7 mouse cellular contexts compared by ENCODE assay signal in the genomic region with DNA sequence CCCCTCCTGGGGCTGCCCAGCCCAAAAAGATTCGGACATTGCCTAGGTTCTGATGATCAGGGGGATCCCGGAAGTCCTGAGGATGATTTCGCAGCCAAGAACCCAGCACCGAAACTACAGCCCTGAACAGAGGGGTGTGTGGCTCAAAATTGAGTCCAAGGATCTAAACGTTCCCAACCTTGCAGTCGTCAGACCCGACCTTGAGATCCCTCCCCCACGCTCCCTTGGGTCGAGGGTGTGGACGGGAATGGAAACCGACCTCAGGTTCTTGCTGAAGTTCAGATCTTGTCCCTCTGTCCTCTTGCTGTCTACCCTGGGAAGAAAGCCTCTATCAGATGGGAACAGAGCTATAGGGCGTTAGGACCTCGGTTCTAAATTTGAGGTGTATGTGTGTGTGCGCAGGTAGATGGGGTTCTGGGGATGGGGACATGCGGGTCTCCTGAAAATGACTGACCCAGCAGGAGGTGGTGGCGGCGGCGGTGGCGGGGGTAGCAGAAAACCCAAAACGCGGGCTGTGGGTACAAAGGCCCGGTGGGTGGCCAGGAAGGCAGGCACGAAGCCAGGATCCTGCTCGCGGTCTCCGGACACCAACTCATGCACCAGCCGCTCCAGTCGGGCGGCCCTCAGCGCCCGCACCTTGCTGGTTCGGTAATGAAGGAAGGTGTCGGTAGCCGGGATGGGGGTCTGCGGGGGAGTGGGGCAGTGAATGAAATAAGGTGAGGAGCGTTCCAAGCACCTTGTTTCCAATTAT. TPM values are rescaled to one million over a fixed set of nuclear protein-coding genes. Genes with fewer than 3 reads are reported as not detected.
A peak's percentile ranks its signal among the peaks of the same experiment; 100 is the strongest.
DNase-seq lines count a peak whose midpoint lies in the region; ATAC-seq and TF ChIP-seq lines count a peak whose summit lies in the region.

No protein-coding gene starts in this region.

- DNase-seq in ES-E14 (ENCODE audit: low read depth, low spot score) (no peak), adipocyte (ENCODE audit: low spot score) (no peak)
- DNase-seq in adrenal gland, postnatal 25 days, result peak; percentile 30
- DNase-seq in left cerebral cortex, postnatal 14 days (ENCODE audit: low spot score in 2 of 2), result no peak
- no peak for DNase-seq in frontal cortex, postnatal 36 days (ENCODE audit: low spot score in 2 of 2)

- 9% methylated on average over 36 of the region's 36 CpGs for WGBS in forebrain, embryonic 16.5 days
- WGBS in limb, embryonic 13.5 days, result 8% methylated on average over 36 of the region's 36 CpGs

- in situ Hi-C loops in ES-E14 (cut with MboI; ENCODE audit: low sequenced_read_pairs in 2 of 2, unreplicated experiment in 2 of 2), result no loop called here

- H3K36me3 ChIP-seq in ES-E14 (ENCODE audit: control insufficient read depth, insufficient read depth, low read length, poor library complexity, severe bottlenecking), result no peaks in the 10 kb centered on the region
- no peaks in the 10 kb centered on the region for H3K36me3 ChIP-seq in forebrain, embryonic 16.5 days (ENCODE audit: control insufficient read depth, insufficient read depth)
- H3K36me3 ChIP-seq in limb, embryonic 13.5 days, result no peaks in the 10 kb centered on the region

- H3K27me3 ChIP-seq in forebrain, embryonic 16.5 days (replicated peaks; ENCODE audit: control insufficient read depth, insufficient read depth, low read length), result peaks cover 42% of the 10 kb centered on the region
- H3K27me3 ChIP-seq in limb, embryonic 13.5 days, result peaks cover 90% of the 10 kb centered on the region

- no peaks in the 10 kb centered on the region for H3K9me3 ChIP-seq in ES-E14 (ENCODE audit: control insufficient read depth, insufficient read depth, low read depth, low read length)
- H3K9me3 ChIP-seq in forebrain, embryonic 16.5 days (ENCODE audit: control insufficient read depth, low read length), result no peaks in the 10 kb centered on the region
- no peaks in the 10 kb centered on the region for H3K9me3 ChIP-seq in limb, embryonic 13.5 days

- no peak for ATAC-seq in forebrain, embryonic 16.5 days
- no peak for ATAC-seq in limb, embryonic 13.5 days (ENCODE audit: low FRiP score, low read depth)

- peaks cover 0 to 24% of the 10 kb centered on the region in 2 experiments; a peak in 2 of 4 replicates for H3K4me1 ChIP-seq in ES-E14 (ENCODE audit: control insufficient read depth in 2 of 2, insufficient read depth in 2 of 2, low read length in 2 of 2, poor library complexity in 1 of 2)
- peaks cover 21% of the 10 kb centered on the region for H3K4me1 ChIP-seq in forebrain, embryonic 16.5 days (replicated peaks; ENCODE audit: control insufficient read depth, insufficient read depth, low read length)
- peaks cover 26% of the 10 kb centered on the region for H3K4me1 ChIP-seq in limb, embryonic 13.5 days

- intact Hi-C loops in left cerebral cortex, postnatal 14 days (cut with DNase I), result loop anchor here (10.0 kb wide), 1 partner anchor 157 kb away; no protein-coding TSS in a partner anchor

- peak overlapping the region; percentile 55 for H3K4me2 ChIP-seq in forebrain, embryonic 16.5 days (ENCODE audit: low read length)
- peak overlapping the region; percentile 76 for H3K4me2 ChIP-seq in limb, embryonic 13.5 days (replicated peaks)

- no peak overlapping the region for H3K9ac ChIP-seq in ES-E14 (ENCODE audit: insufficient read depth, low read depth, low read length, poor library complexity, severe bottlenecking)
- no peak overlapping the region for H3K9ac ChIP-seq in forebrain, embryonic 16.5 days (replicated peaks; ENCODE audit: low read depth, low read length)
- no peak overlapping the region for H3K9ac ChIP-seq in limb, embryonic 13.5 days

- peak overlapping the region; percentile 0 to 68; a peak in 2 of 4 replicates for H3K4me3 ChIP-seq in ES-E14 (ENCODE audit: insufficient read depth in 1 of 2, low read depth in 1 of 2, low read length in 2 of 2, poor library complexity in 1 of 2, severe bottlenecking in 1 of 2)
- H3K4me3 ChIP-seq in forebrain, embryonic 16.5 days (replicated peaks; ENCODE audit: low read length), result no peak overlapping the region
- H3K4me3 ChIP-seq in limb, embryonic 13.5 days, result peak overlapping the region; percentile 45

- no peak overlapping the region for H3K27ac ChIP-seq in ES-E14 (ENCODE audit: insufficient read depth, low read depth, low read length, poor library complexity, severe bottlenecking)
- no peak overlapping the region for H3K27ac ChIP-seq in forebrain, embryonic 16.5 days (ENCODE audit: low read length)
- H3K27ac ChIP-seq in limb, embryonic 13.5 days, result no peak overlapping the region

TF ChIP-seq in ES-E14, 5 proteins besides CTCF, POLR2A, EP300 and RAD21:
- no peak for TF ChIP-seq ZNF384 (IDR thresholded peaks at IDR 0.05; ENCODE audit: low read depth, low read length)
- no peak for TF ChIP-seq HCFC1 (IDR thresholded peaks at IDR 0.05; ENCODE audit: borderline replicate concordance, insufficient read depth, low read length)
- TF ChIP-seq MAFK (IDR thresholded peaks at IDR 0.05; ENCODE audit: insufficient read depth, low read depth, low read length), result no peak
- TF ChIP-seq CHD2 (IDR thresholded peaks at IDR 0.05; ENCODE audit: low read depth, low read length), result no peak
- TF ChIP-seq ZC3H11A (IDR thresholded peaks at IDR 0.05; ENCODE audit: borderline replicate concordance, low read depth, low read length), result no peak

RNA-seq across cellular contexts. Expression of gene Rgl3, which starts 1.5 kb away (rescaled TPM):
- total RNA-seq in ES-E14 (2012; rRNA removed), result 0.27 and 0.37 TPM in 2 replicates
- 33.9 and 66.9 TPM in 2 replicates for total RNA-seq in adrenal gland, postnatal 25 days (2021)
- polyA plus RNA-seq in forebrain, embryonic 16.5 days (2015; fragmentation: Nextera tagmentation; extraction: Ambion mirVana), result 0.76 and 1.5 TPM in 2 replicates
- 1.6 TPM in 2 replicates for polyA plus RNA-seq in limb, embryonic 13.5 days (2015; fragmentation: Nextera tagmentation; extraction: Ambion mirVana)
- 1 to 10 TPM; 1.7 to 2.4 TPM for total RNA-seq in left cerebral cortex, postnatal 14 days (2021)

RNA-seq across cellular contexts. Expression of gene Ccdc151, which starts 14.7 kb away (rescaled TPM):
- total RNA-seq in ES-E14 (2012; rRNA removed), result 1.4 and 2.5 TPM in 2 replicates
- 1.3 and 3.7 TPM in 2 replicates for total RNA-seq in adrenal gland, postnatal 25 days (2021)
- polyA plus RNA-seq in forebrain, embryonic 16.5 days (2015; fragmentation: Nextera tagmentation; extraction: Ambion mirVana), result 3.6 and 5.2 TPM in 2 replicates
- 1.0 and 1.5 TPM in 2 replicates for polyA plus RNA-seq in limb, embryonic 13.5 days (2015; fragmentation: Nextera tagmentation; extraction: Ambion mirVana)
- total RNA-seq in left cerebral cortex, postnatal 14 days (2021), result 1 to 10 TPM; 7.3 to 7.7 TPM

RNA-seq across cellular contexts. Expression of gene Prkcsh, which starts 14.8 kb away (rescaled TPM):
- total RNA-seq in ES-E14 (2012; rRNA removed), result 234 and 379 TPM in 2 replicates
- total RNA-seq in adrenal gland, postnatal 25 days (2021), result 161 and 164 TPM in 2 replicates
- polyA plus RNA-seq in forebrain, embryonic 16.5 days (2015; fragmentation: Nextera tagmentation; extraction: Ambion mirVana), result 90.0 and 93.9 TPM in 2 replicates
- 119 and 122 TPM in 2 replicates for polyA plus RNA-seq in limb, embryonic 13.5 days (2015; fragmentation: Nextera tagmentation; extraction: Ambion mirVana)
- total RNA-seq in left cerebral cortex, postnatal 14 days (2021), result 100 to 1,000 TPM in 1 of 2 experiments, 10 to 100 TPM in 1; 98.9 to 102 TPM

RNA-seq across cellular contexts. Expression of gene Epor, which starts 24.5 kb away (rescaled TPM):
- total RNA-seq in ES-E14 (2012; rRNA removed), result 1.7 and 3.9 TPM in 2 replicates
- 1.6 and 1.8 TPM in 2 replicates for total RNA-seq in adrenal gland, postnatal 25 days (2021)
- 1.6 and 1.8 TPM in 2 replicates for polyA plus RNA-seq in forebrain, embryonic 16.5 days (2015; fragmentation: Nextera tagmentation; extraction: Ambion mirVana)
- 6.2 and 6.3 TPM in 2 replicates for polyA plus RNA-seq in limb, embryonic 13.5 days (2015; fragmentation: Nextera tagmentation; extraction: Ambion mirVana)
- 1 to 10 TPM; 1.4 to 3.4 TPM for total RNA-seq in left cerebral cortex, postnatal 14 days (2021)

RNA-seq across cellular contexts. Expression of gene Swsap1, which starts 32.2 kb away (rescaled TPM):
- 9.5 and 10.8 TPM in 2 replicates for total RNA-seq in ES-E14 (2012; rRNA removed)
- 14.0 and 19.4 TPM in 2 replicates for total RNA-seq in adrenal gland, postnatal 25 days (2021)
- polyA plus RNA-seq in forebrain, embryonic 16.5 days (2015; fragmentation: Nextera tagmentation; extraction: Ambion mirVana), result 9.0 and 12.5 TPM in 2 replicates
- polyA plus RNA-seq in limb, embryonic 13.5 days (2015; fragmentation: Nextera tagmentation; extraction: Ambion mirVana), result 4.9 and 6.2 TPM in 2 replicates
- total RNA-seq in left cerebral cortex, postnatal 14 days (2021), result 10 to 100 TPM; 14.4 to 15.0 TPM

Comparison
In these comparisons a context has a peak if more than half of its experiments do, and no peak if none do; other contexts are left out.
1. RNA of gene Rgl3, which starts 1.5 kb away (total RNA-seq): 33.9 to 66.9 TPM in adrenal gland, postnatal 25 days; 1.7 to 2.4 TPM in left cerebral cortex, postnatal 14 days and 0.27 to 0.37 TPM in ES-E14; every median in the first group is over 10 times any median in the second.